Mouse (Mus musculus): ENCODE data around the gene St8sia6.
"Not testable (repeated sequence)": the region's sequence is repeated elsewhere in the genome, so short reads cannot be mapped to it uniquely, and the experiment has no call there.

The St8sia6 gene

DNA sequence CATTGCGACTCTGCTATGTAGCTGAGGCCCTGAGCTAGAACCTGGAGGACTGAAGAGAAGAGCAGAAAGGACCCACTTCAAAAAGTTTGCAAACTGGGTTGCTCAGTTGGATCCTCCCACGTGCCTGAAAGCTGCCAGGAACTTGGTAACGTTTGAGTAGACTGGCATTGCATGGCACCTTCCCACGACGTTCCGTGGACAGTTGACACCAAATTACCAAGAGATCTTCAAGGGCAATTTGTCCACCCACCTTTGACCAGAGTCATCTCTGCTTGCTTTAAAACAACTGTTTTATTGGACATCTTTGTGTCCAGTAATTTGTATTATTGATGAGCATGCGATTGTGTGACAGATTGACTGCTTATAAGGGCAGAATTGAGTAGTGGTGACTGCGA, at the start of gene St8sia6:
Gene St8sia6, minus strand, starts transcription at position 96 of the 395 bp plus-strand sequence.
- DNase-seq (ENCODE audit: low read depth): no peak

- DNase-seq (ENCODE audit: low read depth): no peak
These were observed 42.4 kb upstream of the St8sia6 start for GRCm38 (mm10) chr2:13836310-13836709.

DNA sequence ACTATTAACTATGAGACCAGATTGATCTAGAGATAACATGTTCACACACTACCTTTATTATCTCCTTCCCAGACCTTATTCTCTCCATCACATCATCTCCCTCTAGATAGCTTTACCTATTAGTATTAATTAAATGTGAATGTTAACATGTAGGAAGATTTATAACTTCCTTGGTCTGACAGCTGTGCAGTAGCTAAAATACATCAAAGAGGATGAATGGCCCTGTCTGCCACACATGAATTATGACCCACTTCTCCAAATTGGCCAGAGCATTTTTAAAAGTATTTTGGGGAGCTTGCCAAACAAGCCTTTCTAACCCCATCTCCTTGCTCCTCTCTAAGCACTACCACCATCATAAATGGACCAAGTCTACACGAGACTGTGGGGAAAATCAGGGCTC, 41.1 kb upstream of the St8sia6 start:
- DNase-seq (ENCODE audit: low read depth): no peak

- no peak for DNase-seq (ENCODE audit: low read depth)
These were observed 22.8 kb upstream of the St8sia6 start for GRCm38 (mm10) chr2:13816645-13817044.

DNA sequence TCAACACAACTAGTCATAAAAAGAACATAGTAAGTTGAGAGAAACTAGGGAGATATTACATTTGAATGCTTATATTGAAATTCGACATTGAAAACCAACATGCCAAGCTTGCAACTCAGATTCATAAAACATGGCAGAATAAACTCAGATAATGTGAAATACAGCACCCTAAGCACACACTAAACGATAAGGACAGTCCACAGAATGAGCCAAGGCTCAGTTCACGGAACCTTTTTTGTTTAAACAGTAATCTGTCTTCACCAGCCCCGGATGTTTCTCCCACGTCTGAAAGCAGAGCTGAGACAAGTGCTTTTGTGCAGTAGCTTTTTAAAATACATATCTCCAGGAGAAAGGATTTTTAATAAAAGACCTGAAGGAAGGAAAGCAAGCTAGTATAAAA, 14.7 kb upstream of the St8sia6 start:
- DNase-seq (ENCODE audit: low read depth): no peak

DNA sequence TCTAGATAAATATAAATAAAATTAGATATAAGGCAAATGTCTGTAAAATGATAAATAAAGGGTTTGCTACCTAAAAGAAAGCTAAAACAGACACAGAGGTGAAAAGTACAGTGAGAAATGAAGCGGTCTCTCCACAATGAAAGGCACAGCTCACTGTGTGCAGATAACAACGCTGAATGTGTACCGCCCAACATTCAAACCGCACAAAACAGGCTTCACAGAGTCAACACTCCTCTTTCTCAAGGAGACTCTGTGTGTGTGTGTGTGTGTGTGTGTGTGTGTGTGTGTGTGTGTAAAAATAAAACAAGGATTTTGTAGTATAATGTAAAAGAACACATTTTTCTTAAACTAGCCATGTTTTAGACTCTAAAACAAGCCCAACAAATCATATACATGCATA, 14.1 kb upstream of the St8sia6 start:
- no peak for DNase-seq (ENCODE audit: low read depth)

DNA sequence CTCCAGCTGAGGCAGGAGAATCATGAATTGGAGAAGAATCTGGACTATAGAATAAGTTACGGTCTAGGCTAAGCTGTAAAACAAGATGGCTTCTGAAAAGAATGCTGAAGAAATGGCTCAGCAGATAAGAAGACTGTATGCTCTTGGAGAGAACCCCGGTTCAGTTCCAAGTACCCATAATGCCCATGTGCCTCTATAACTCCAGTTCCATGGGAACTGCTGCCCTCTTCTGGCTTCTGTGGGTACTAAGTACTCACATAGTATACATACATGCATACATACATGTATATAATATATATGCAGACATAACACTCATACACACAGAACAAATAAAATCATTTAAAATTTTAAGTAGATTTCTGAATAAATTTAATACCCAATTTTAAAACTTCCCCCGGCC, 12.3 kb upstream of the St8sia6 start:
- DNase-seq (ENCODE audit: low read depth): no peak

DNA sequence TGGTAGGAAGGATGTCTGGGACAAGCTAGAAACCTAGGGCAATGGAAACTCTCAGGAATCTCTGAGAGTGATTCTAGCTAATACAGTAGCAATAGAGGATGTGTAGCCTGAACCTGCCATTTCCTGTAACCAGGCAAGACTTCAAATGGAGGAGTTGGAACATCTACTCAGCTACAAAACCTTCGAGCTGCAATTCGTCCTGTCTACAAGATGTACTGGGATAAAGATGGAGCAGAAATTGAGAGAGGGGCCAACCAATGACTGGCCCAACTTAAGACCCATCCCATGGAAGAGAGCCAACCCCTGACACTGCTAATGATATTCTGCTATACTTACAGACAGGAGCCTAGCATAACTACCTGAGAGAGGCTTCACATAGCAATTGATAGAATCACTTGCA, 6.8 kb upstream of the St8sia6 start:
- DNase-seq (ENCODE audit: low read depth): no peak

DNA sequence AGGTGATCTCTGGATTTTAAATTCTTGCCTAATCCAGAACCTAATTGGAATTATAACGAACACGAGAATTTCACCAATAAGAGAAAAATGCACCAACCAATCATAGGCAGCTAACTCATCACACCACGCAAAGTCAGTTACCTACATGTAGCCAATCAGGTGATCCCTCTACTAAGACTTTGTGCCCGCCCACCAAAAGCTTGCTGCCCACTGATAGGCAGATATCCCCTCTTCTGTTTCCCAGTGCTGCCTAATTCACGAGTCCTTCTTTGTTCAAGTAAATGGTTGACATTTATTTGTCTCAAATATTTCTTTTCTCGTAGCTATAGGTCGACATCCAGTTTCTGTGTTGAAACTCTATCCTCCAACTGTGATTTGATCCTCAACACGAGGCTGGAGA, 582 bp upstream of the St8sia6 start:
- no peak for DNase-seq (ENCODE audit: low read depth)

DNA sequence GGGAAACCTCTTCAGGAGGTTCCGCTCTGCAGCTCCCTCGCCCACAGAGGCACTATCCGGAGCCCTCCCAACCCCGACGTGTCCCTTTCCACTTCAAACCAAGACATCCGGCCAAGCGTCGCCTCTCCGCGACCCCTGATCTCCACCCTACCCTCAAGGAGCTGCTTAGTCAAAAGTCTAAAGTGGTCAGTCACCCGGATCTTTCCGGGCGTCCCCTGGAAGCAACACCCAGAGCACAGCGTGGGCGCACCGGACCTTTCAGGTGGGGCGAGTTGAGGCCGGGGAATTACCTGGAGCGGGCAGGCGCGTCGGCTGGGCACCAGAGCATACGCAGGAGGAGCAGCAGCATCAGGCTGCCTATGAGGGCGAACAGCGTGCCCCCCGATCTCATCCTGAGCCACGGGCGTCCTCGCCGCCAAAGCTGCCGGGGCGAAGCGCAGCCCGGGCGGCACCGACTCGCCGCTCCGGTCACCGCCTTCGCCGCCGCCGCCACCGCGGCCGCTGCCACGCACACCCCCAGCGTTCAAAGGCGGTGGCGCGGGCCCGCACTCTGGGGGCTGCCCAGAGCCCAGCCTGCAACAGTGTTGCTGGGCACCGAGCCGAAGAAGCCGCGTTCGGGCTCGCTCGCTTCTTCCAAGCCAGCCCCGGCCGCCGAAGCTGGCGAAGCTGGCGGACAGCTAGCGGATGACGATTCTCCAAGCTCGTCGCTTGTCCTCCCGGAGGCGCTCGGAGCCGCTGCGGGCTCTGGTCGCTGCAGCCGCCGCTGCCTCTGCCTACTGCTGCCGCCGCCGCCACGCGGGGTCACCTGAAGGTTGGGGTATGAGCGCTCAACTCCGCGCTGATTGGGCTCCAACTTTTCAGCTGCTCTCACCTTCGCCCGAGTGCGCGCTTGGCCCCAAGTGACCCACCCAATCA, 553 bp downstream of the St8sia6 start:
- DNase-seq (ENCODE audit: low read depth): no peak

GRCm38 (mm10) chr2:13792256-13793005, 1.4 kb downstream of the St8sia6 start:
- DNase-seq (ENCODE audit: low read depth): no peak

- no peak for DNase-seq (ENCODE audit: low read depth)
These were observed 2.3 kb downstream of the St8sia6 start for GRCm38 (mm10) chr2:13791598-13791997.

DNA sequence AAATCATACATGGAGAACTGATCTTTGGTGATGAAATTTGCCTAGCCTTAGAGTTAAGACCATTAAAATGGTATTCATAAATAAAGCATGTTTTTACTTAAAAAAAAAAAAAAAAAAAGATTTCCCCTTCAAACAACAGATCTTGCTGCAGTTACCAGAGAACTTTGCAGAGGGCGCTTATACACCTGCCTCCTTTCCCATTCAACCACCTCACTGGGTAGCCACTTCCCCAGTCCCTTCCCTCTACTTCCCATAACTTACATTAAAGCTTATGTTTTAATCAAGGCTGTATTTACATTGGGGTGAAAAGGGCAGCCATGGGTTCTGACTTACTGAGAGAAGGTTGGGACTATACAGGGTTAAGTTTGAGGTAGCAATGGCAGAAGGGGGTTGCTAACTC, 4.5 kb downstream of the St8sia6 start:
- no peak for DNase-seq (ENCODE audit: low read depth)

DNA sequence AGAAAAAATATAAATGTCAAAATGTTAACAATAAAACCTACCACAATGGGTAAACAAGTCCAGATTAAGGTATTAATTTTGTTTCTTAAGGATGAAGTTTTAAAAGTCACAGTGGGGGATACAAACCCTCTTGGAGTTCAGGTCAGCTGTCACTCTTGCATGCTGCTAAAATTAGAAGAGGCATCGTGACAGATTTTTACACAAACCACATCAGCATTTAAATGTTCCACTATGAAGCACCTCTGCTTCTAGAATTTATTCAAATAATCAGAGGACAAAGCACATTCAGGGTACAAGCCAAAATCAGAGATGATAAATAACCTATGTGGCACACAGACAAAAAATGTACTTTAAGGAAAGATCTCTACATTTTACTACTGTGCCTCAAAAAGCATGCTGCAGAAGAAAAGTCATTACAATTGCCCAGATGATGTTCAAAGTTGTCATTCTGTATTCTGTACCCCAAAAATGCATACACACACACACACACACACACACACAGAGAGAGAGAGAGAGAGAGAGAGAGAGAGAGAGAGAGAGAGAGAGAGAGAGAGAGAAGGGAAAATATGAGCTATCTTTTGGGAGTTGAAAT, 7.2 kb downstream of the St8sia6 start:
- DNase-seq (ENCODE audit: low read depth): no peak

DNA sequence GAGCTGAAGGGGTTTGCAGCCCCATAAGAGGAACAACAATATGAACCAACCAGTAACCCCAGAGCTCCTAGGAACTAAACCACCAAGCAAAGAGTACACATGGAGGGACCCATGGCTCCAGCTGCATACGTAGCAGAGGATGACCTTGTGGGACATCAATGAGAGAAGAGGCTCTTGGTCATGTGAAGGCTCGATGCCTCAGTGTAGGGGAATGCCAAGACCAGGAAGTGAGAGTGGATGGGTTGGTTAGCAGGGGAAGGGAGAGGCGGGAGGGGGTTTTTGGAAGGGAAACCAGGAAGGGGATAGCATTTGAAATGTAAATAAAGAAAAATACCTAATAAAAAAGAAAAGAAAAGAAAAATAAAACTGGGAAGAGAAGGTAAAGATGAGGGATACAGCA, 7.9 kb downstream of the St8sia6 start:
- DNase-seq (ENCODE audit: low read depth): not testable (repeated sequence)

GRCm38 (mm10) chr2:13785247-13785646, 8.6 kb downstream of the St8sia6 start:
- no peak for DNase-seq (ENCODE audit: low read depth)

DNA sequence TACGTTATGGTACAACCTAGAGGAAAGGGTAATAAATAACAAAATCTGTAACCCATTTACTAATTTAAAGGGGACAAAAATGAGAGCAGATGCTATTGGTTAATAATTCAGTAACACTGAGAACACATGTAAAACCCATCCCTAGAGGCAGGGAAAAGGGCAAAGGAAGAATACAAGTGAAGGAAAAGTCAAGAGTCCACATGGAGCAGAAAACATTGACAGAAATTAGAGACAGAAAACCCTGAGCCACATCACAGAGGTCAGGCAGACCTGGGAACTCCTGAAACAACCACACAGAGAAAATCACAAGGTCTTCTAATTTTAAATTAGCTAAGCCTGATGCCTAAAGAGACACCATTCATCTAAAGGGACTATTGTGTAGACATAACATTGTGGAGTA, 9.4 kb downstream of the St8sia6 start:
- DNase-seq (ENCODE audit: low read depth): no peak

GRCm38 (mm10) chr2:13777032-13777431, 16.8 kb downstream of the St8sia6 start:
- no peak for DNase-seq (ENCODE audit: low read depth)

DNA sequence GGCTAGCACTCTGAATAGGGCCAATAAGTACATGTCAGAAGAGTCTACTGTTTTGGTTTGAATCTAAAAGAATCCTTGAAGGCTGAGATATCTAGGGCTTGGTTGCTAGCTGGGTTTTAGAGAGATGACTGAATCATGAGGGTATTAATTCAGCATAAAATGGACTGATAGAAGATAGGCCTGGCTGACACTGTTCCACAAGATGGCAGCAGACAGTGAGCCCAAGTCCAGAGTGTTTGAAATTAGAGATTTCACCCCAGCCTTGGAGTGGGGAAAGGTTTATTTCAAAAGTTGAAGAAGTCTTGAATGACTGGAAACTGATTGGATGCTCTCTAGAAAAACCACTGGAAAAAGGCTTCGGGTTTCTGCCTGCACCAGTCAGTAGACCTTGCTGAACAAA, 17.4 kb downstream of the St8sia6 start:
- DNase-seq (ENCODE audit: low read depth): no peak

DNA sequence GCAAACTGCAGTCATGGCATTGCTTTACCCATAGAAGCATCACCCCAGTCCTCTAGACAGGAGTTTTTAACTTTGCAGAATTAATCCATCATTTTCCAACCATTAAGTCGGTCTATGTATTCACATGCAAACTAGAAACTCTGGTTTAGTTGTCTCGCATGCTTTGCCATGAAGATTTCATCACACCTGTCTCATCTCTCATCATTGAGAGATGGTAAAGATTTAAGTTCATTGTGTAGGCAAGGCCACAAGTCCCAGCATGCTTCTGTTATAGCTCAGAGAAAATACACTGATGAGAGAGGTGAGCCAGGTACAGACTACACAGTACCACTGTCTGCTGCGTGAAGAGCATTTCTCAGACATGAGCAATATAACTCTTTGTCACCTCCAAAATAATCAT, 18.8 kb downstream of the St8sia6 start:
- DNase-seq (ENCODE audit: low read depth): no peak

GRCm38 (mm10) chr2:13768524-13768923, 25.3 kb downstream of the St8sia6 start:
- DNase-seq (ENCODE audit: low read depth): no peak

DNA sequence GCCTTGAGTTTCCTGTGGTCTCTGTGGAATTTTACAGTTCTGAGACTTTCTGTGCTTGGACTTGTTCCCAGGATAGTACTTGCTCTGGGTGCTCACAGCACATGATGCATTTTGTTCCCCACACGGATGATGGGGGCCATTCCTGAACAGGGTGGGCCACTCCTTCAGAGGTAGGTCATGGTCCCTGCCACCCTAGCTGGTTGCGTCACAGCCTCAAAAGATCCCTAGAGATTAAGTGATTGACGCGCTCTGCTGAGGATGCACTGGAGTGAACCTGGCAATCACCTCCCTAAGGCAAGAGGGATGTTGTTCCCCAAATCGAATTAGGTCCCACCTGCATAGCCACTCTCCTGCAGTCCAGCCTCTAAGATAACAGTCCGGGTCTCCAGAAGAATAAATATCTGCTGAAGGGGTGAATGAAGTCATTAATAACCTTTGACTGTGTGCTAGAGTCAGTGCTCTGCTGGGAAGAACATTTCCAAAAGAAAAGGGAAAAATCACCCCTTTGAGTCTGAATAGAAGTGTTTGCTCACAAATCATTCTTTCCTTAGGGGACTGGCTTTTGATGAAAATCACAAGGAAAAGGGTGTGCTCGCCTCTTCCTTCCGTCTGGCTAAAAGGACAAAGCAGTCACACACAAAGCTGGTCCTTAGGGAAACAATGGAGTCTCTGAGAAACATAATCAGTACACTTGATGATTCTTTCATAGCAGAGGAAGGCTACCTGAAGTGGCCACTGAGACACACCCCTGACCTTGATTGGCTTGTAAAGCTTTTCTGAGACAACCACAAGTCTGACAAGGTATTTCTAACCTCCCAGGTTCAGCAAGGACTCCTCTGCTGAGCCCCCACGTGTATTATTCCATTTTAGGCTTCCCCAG, 26.1 kb downstream of the St8sia6 start:
- no peak for DNase-seq (ENCODE audit: low read depth)

All from c-Kit-positive CD71-positive TER-119-negative erythroid progenitor cells, embryonic 14.5 days (primary cell).